Mouse (Mus musculus): ENCODE measurements at regions not wholly inside any gene's neighbourhood (a gene's known extent, or its start where the extent isn't known, plus 50 kb on each side); places are given as distances from the start of the nearest gene placed in this dataset.
A peak's percentile ranks its signal among the peaks of the same experiment; 100 is the strongest.

GRCm38 (mm10) chr17:83097998-83098397 is 117.1 kb upstream of the Pkdcc start:
- no peak overlapping the region for H3K4me3 ChIP-seq (ENCODE audit: low read depth, low read length)
- no peaks in the 10 kb centered on the region for H3K9me3 ChIP-seq (ENCODE audit: control insufficient read depth, low read length)
- no peak overlapping the region for H3K27ac ChIP-seq (ENCODE audit: low read depth, low read length)
- ATAC-seq (replicated peaks; ENCODE audit: low FRiP score), result no peak
- no peak overlapping the region for H3K4me2 ChIP-seq
- H3K4me1 ChIP-seq (replicated peaks; ENCODE audit: control insufficient read depth, insufficient read depth, low read length), result peaks cover 10% of the 10 kb centered on the region
- no peak overlapping the region for H3K9ac ChIP-seq (ENCODE audit: low read depth, low read length)
- no peaks in the 10 kb centered on the region for H3K36me3 ChIP-seq (ENCODE audit: control insufficient read depth, insufficient read depth, low read length)
- WGBS, result 90% methylated on average over 16 of the region's 16 CpGs
- no peak for DNase-seq (ENCODE audit: low spot score)
- H3K27me3 ChIP-seq (replicated peaks; ENCODE audit: control insufficient read depth, insufficient read depth, low read length), result no peaks in the 10 kb centered on the region

- WGBS, result 66% methylated on average over 12 of the region's 12 CpGs
- DNase-seq (ENCODE audit: low spot score) (no peak), ATAC-seq (replicated peaks; ENCODE audit: low FRiP score) (no peak)
- Histone ChIP-seq H3K9ac (ENCODE audit: low read depth, low read length) (no peak overlapping the region), H3K4me2 (no peak overlapping the region), H3K27me3 (replicated peaks; ENCODE audit: control insufficient read depth, insufficient read depth, low read length) (no peaks in the 10 kb centered on the region), H3K36me3 (ENCODE audit: control insufficient read depth, insufficient read depth, low read length) (no peaks in the 10 kb centered on the region), H3K27ac (ENCODE audit: low read depth, low read length) (no peak overlapping the region), H3K9me3 (ENCODE audit: control insufficient read depth, low read length) (no peaks in the 10 kb centered on the region), H3K4me3 (ENCODE audit: low read depth, low read length) (no peak overlapping the region), H3K4me1 (replicated peaks; ENCODE audit: control insufficient read depth, insufficient read depth, low read length) (peaks cover 10% of the 10 kb centered on the region)
Observed at GRCm38 (mm10) chr17:83098679-83099413, 116.2 kb upstream of the Pkdcc start.

GRCm38 (mm10) chr17:83101035-83101434 is 114.1 kb upstream of the Pkdcc start:
- DNase-seq (ENCODE audit: low spot score) (no peak), ATAC-seq (replicated peaks; ENCODE audit: low FRiP score) (no peak)
- H3K27me3 ChIP-seq (replicated peaks; ENCODE audit: control insufficient read depth, insufficient read depth, low read length), result no peaks in the 10 kb centered on the region
- 31% methylated on average over 7 of the region's 7 CpGs for WGBS
- no peak overlapping the region for H3K4me2 ChIP-seq
- no peaks in the 10 kb centered on the region for H3K9me3 ChIP-seq (ENCODE audit: control insufficient read depth, low read length)
- H3K4me1 ChIP-seq (replicated peaks; ENCODE audit: control insufficient read depth, insufficient read depth, low read length), result peaks cover 10% of the 10 kb centered on the region
- H3K36me3 ChIP-seq (ENCODE audit: control insufficient read depth, insufficient read depth, low read length), result no peaks in the 10 kb centered on the region
- no peak overlapping the region for H3K9ac ChIP-seq (ENCODE audit: low read depth, low read length)
- H3K27ac ChIP-seq (ENCODE audit: low read depth, low read length), result no peak overlapping the region
- H3K4me3 ChIP-seq (ENCODE audit: low read depth, low read length), result no peak overlapping the region

- Histone ChIP-seq H3K9ac (ENCODE audit: low read depth, low read length) (no peak overlapping the region), H3K4me1 (replicated peaks; ENCODE audit: control insufficient read depth, insufficient read depth, low read length) (peaks cover 7% of the 10 kb centered on the region), H3K9me3 (ENCODE audit: control insufficient read depth, low read length) (no peaks in the 10 kb centered on the region), H3K27me3 (replicated peaks; ENCODE audit: control insufficient read depth, insufficient read depth, low read length) (no peaks in the 10 kb centered on the region; the same call in 1 of the 2 replicates), H3K36me3 (ENCODE audit: control insufficient read depth, insufficient read depth, low read length) (no peaks in the 10 kb centered on the region), H3K4me3 (ENCODE audit: low read depth, low read length) (no peak overlapping the region), H3K4me2 (no peak overlapping the region), H3K27ac (ENCODE audit: low read depth, low read length) (no peak overlapping the region)
- no peak for DNase-seq (ENCODE audit: low spot score)
- WGBS, result 86% methylated on average over 14 of the region's 14 CpGs
- ATAC-seq (replicated peaks; ENCODE audit: low FRiP score), result no peak
Observed at GRCm38 (mm10) chr17:83101756-83102155, 113.3 kb upstream of the Pkdcc start.

GRCm38 (mm10) chr17:83102675-83103412 is 112.2 kb upstream of the Pkdcc start:
- Histone ChIP-seq H3K4me3 (ENCODE audit: low read depth, low read length) (no peak overlapping the region), H3K4me1 (replicated peaks; ENCODE audit: control insufficient read depth, insufficient read depth, low read length) (peaks cover 7% of the 10 kb centered on the region), H3K9me3 (ENCODE audit: control insufficient read depth, low read length) (no peaks in the 10 kb centered on the region), H3K4me2 (no peak overlapping the region), H3K9ac (ENCODE audit: low read depth, low read length) (no peak overlapping the region), H3K27ac (ENCODE audit: low read depth, low read length) (no peak overlapping the region), H3K27me3 (replicated peaks; ENCODE audit: control insufficient read depth, insufficient read depth, low read length) (no peaks in the 10 kb centered on the region; the same call in 1 of the 2 replicates), H3K36me3 (ENCODE audit: control insufficient read depth, insufficient read depth, low read length) (no peaks in the 10 kb centered on the region)
- no peak for DNase-seq (ENCODE audit: low spot score)
- WGBS, result 58% methylated on average over 6 of the region's 6 CpGs
- no peak for ATAC-seq (replicated peaks; ENCODE audit: low FRiP score)

- WGBS, result 51% methylated on average over 10 of the region's 10 CpGs
- Histone ChIP-seq H3K36me3 (ENCODE audit: control insufficient read depth, insufficient read depth, low read length) (no peaks in the 10 kb centered on the region), H3K27me3 (replicated peaks; ENCODE audit: control insufficient read depth, insufficient read depth, low read length) (no peaks in the 10 kb centered on the region; the same call in 1 of the 2 replicates), H3K4me1 (replicated peaks; ENCODE audit: control insufficient read depth, insufficient read depth, low read length) (peaks cover 5% of the 10 kb centered on the region), H3K4me2 (no peak overlapping the region), H3K4me3 (ENCODE audit: low read depth, low read length) (no peak overlapping the region), H3K27ac (ENCODE audit: low read depth, low read length) (no peak overlapping the region), H3K9me3 (ENCODE audit: control insufficient read depth, low read length) (no peaks in the 10 kb centered on the region), H3K9ac (ENCODE audit: low read depth, low read length) (no peak overlapping the region)
- DNase-seq (ENCODE audit: low spot score) (no peak), ATAC-seq (replicated peaks; ENCODE audit: low FRiP score) (0 out of 2 replicates have a peak, but pooled peaks have one; percentile 41)
Observed at GRCm38 (mm10) chr17:83108151-83108550, 106.9 kb upstream of the Pkdcc start.

GRCm38 (mm10) chr17:83109792-83110440 is 105.2 kb upstream of the Pkdcc start:
- peaks cover 5% of the 10 kb centered on the region for H3K4me1 ChIP-seq (replicated peaks; ENCODE audit: control insufficient read depth, insufficient read depth, low read length)

GRCm38 (mm10) chr17:83110556-83110955 is 104.5 kb upstream of the Pkdcc start:
- peak overlapping the region; percentile 47 for H3K27ac ChIP-seq (ENCODE audit: low read depth, low read length)
- 26% methylated on average over 8 of the region's 8 CpGs for whole genome bisulfite sequencing
- H3K4me2 ChIP-seq, result no peak overlapping the region
- no peak overlapping the region for H3K9ac ChIP-seq (ENCODE audit: low read depth, low read length)
- H3K36me3 ChIP-seq (ENCODE audit: control insufficient read depth, insufficient read depth, low read length), result no peaks in the 10 kb centered on the region
- H3K9me3 ChIP-seq (ENCODE audit: control insufficient read depth, low read length), result no peaks in the 10 kb centered on the region
- ATAC-seq (replicated peaks; ENCODE audit: low FRiP score), result peak; percentile 43; the same call in 1 of the 2 replicates
- no peak overlapping the region for H3K4me3 ChIP-seq (ENCODE audit: low read depth, low read length)
- H3K4me1 ChIP-seq (replicated peaks; ENCODE audit: control insufficient read depth, insufficient read depth, low read length), result peaks cover 5% of the 10 kb centered on the region
- no peaks in the 10 kb centered on the region; the same call in 1 of the 2 replicates for H3K27me3 ChIP-seq (replicated peaks; ENCODE audit: control insufficient read depth, insufficient read depth, low read length)
- no peak for DNase-seq (ENCODE audit: low spot score)

More at GRCm38 (mm10) chr17:83109792-83110440, 105.2 kb upstream of the Pkdcc start:
- DNase-seq (ENCODE audit: low spot score) (peak; percentile 41), ATAC-seq (replicated peaks; ENCODE audit: low FRiP score) (peak; percentile 42; the same call in 1 of the 2 replicates)
- no peak overlapping the region for H3K4me2 ChIP-seq
- H3K4me3 ChIP-seq (ENCODE audit: low read depth, low read length), result no peak overlapping the region
- H3K9ac ChIP-seq (ENCODE audit: low read depth, low read length), result no peak overlapping the region
- 32% methylated on average over 10 of the region's 10 CpGs for WGBS
- H3K36me3 ChIP-seq (ENCODE audit: control insufficient read depth, insufficient read depth, low read length), result no peaks in the 10 kb centered on the region
- H3K27me3 ChIP-seq (replicated peaks; ENCODE audit: control insufficient read depth, insufficient read depth, low read length), result no peaks in the 10 kb centered on the region; the same call in 1 of the 2 replicates
- H3K9me3 ChIP-seq (ENCODE audit: control insufficient read depth, low read length), result no peaks in the 10 kb centered on the region
- peak overlapping the region; percentile 47 for H3K27ac ChIP-seq (ENCODE audit: low read depth, low read length)
